Mouse (Mus musculus) heart, postnatal 0 days (tissue): ENCODE data around the gene Sesn3. TPM values are rescaled to one million over a fixed set of nuclear protein-coding genes. Genes with fewer than 3 reads are reported as not detected.
"Not testable (repeated sequence)": the region's sequence is repeated elsewhere in the genome, so short reads cannot be mapped to it uniquely, and the experiment has no call there.

Source experiments
- ATAC-seq: fragments of 200-750 bp; cut with Nextera tagmentation; 2 replicates; pipeline ENCODE4 v1.8.0; 2017; ENCODE audit warnings: low read depth, moderate number of reproducible peaks, moderate library complexity; ENCODE audit not compliant: insufficient read depth
- DNase-seq: peaks from one replicate; pipeline ENCODE4 v3.0.0-alpha.2; 2016; ENCODE audit warnings: low spot score
- H3K27ac ChIP-seq: fragments of 300-500 bp; sonication (generic); 2 replicates; pipeline ENCODE4 v1.5.1; 2014; ENCODE audit warnings: low read depth, mild to moderate bottlenecking
- H3K27me3 ChIP-seq: fragments of 300-500 bp; sonication (generic); 2 replicates; pipeline ENCODE4 v1.6.1; 2014; ENCODE audit warnings: low read length, mixed read lengths; ENCODE audit not compliant: control insufficient read depth, insufficient read depth
- H3K36me3 ChIP-seq: fragments of 300-500 bp; sonication (generic); replicated peaks from 2 replicates; pipeline ENCODE4 v1.6.1; 2014; ENCODE audit warnings: low read length, mixed read lengths; ENCODE audit not compliant: control insufficient read depth, insufficient read depth
- H3K4me1 ChIP-seq: fragments of 300-500 bp; sonication (generic); 2 replicates; pipeline ENCODE4 v1.6.1; 2014; ENCODE audit warnings: antibody characterized with exemption; ENCODE audit not compliant: control insufficient read depth, insufficient read depth
- H3K4me2 ChIP-seq: fragments of 300-500 bp; sonication (generic); 2 replicates; pipeline ENCODE4 v1.6.1; 2014; ENCODE audit warnings: low read depth, mild to moderate bottlenecking, low read length, moderate library complexity
- H3K4me3 ChIP-seq: fragments of 300-500 bp; sonication (generic); 2 replicates; pipeline ENCODE4 v1.5.1; 2014; ENCODE audit warnings: low read depth, low read length
- H3K9ac ChIP-seq: fragments of 300-500 bp; sonication (generic); replicated peaks from 2 replicates; pipeline ENCODE4 v1.6.1; 2014; ENCODE audit warnings: low read depth, low read length, mixed read lengths
- H3K9me3 ChIP-seq: fragments of 300-500 bp; sonication (generic); replicated peaks from 2 replicates; pipeline ENCODE4 v1.6.1; 2016; ENCODE audit warnings: low read length; ENCODE audit not compliant: control insufficient read depth
- CTCF ChIP-seq: IDR thresholded peaks from 2 replicates; pipeline ENCODE4 v1.5.1; 2016; ENCODE audit warnings: antibody characterized with exemption, control low read depth, low read depth
- EP300 ChIP-seq: IDR thresholded peaks from 2 replicates; pipeline ENCODE4 v1.6.1; 2016; ENCODE audit warnings: antibody characterized with exemption, low read depth
- WGBS: fragments of 180-500 bp; shearing (Covaris S2); extraction: QIAGEN DNeasy Blood & Tissue Kit; methylation state at CpG from one replicate; pipeline ENCODE4 v1.1.7; 2014; 5-methylcytosine and 5-hydroxymethylcytosine counted together
- polyA plus RNA-seq: library from polyadenylated mRNA; unstranded; fragments of >200 nt; fragmentation: Nextera tagmentation; extraction: Ambion mirVana; gene quantifications from 2 replicates; pipeline ENCODE4 v1.2.1, GENCODE M21; 2015
- total RNA-seq: library from RNA; depleted of rRNA; stranded (reverse); fragments of >200 nt; gene quantifications from 2 replicates; pipeline ENCODE4 v1.2.3, GENCODE M21; 2014; ENCODE audit warnings: low replicate concordance

Gene Sesn3
- total and polyA plus RNA-seq, 2 experiments from 2014 or later: 5.7 to 17.0 TPM

DNA sequence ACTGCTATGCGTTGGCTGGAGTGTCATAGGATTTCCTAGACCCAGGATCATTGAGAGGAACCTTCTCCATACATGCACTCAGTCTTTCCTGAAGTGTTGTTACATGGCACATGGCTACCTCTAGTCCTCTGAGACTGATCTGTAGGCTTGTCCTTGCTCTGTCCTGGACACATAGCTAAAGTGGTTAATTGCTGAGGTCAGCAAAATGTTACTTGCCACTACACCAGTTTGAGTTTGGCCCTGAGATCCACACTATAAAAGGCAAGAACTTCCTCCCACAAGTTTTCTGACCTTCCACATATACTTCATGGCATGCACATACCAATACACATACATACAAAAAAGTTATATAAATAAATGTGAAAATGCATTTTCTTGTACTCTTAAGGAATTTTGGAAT is 41.8 kb downstream of the Sesn3 start:
- TF ChIP-seq CTCF: no peak
- TF ChIP-seq EP300: no peak
- no peak overlapping the region for H3K27ac ChIP-seq
- WGBS: 94% methylated on average over 1 of the region's 1 CpGs
- H3K9ac ChIP-seq: no peak overlapping the region
- H3K4me3 ChIP-seq: no peak overlapping the region
- no peak for ATAC-seq
- H3K4me2 ChIP-seq: no peak overlapping the region
- peaks cover 38% of the 10 kb centered on the region for H3K36me3 ChIP-seq
- no peaks in the 10 kb centered on the region for H3K4me1 ChIP-seq
- H3K27me3 ChIP-seq: no peaks in the 10 kb centered on the region
- DNase-seq: no peak
- no peaks in the 10 kb centered on the region for H3K9me3 ChIP-seq

DNA sequence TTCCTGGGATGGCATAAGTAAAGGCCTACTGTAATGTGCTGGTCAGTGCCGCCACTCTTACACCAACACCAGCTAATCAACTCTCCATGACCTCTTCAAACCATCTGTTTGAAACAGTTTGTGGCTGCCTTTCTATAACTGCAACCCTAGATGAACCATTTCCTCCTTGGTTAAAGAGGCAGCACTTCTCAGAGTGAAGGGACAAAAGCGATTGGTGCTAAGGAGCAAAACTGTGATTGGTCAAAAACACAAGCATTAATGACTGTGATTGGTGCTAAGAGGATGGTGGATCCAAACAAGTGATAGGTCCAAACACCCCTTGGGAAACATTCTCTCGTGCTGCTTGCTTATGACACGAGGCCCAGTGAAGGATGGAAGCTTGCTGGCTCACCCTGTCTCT is 61.0 kb downstream of the Sesn3 start:
- no peak overlapping the region for H3K4me3 ChIP-seq
- H3K4me1 ChIP-seq: no peaks in the 10 kb centered on the region
- DNase-seq (no peak), ATAC-seq (no peak)
- no peaks in the 10 kb centered on the region for H3K36me3 ChIP-seq
- no peak overlapping the region for H3K9ac ChIP-seq
- H3K27ac ChIP-seq: no peak overlapping the region
- 75% methylated on average over 4 of the region's 4 CpGs for WGBS
- TF ChIP-seq EP300 (no peak), CTCF (no peak)
- no peak overlapping the region for H3K4me2 ChIP-seq
- no peaks in the 10 kb centered on the region for H3K27me3 ChIP-seq
- H3K9me3 ChIP-seq: no peaks in the 10 kb centered on the region

DNA sequence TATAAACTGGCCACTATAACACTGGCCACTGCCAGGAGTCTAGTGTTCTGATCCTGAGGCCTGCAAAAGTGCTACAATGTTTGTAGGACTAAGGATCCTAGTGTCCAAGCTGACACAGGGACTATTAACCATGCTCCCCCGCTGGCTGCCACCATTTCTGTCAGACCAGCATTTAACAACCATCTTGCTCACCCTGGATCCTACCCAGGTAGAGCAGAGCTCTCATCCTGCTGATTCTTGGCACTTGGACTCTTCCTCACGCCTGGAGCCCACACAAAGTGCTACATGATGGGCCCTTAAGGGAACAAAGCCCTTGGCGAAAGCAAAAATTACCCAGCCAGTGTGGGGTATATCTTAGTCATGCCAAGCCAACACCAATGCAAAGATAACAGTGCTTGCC is 62.0 kb downstream of the Sesn3 start:
- Histone ChIP-seq H3K4me1 (no peaks in the 10 kb centered on the region), H3K27ac (no peak overlapping the region), H3K27me3 (no peaks in the 10 kb centered on the region), H3K4me2 (no peak overlapping the region), H3K9ac (no peak overlapping the region), H3K4me3 (no peak overlapping the region), H3K9me3 (no peaks in the 10 kb centered on the region), H3K36me3 (no peaks in the 10 kb centered on the region)
- 66% methylated on average over 3 of the region's 3 CpGs for WGBS
- TF ChIP-seq CTCF (no peak), EP300 (no peak)
- ATAC-seq: no peak
- no peak for DNase-seq

DNA sequence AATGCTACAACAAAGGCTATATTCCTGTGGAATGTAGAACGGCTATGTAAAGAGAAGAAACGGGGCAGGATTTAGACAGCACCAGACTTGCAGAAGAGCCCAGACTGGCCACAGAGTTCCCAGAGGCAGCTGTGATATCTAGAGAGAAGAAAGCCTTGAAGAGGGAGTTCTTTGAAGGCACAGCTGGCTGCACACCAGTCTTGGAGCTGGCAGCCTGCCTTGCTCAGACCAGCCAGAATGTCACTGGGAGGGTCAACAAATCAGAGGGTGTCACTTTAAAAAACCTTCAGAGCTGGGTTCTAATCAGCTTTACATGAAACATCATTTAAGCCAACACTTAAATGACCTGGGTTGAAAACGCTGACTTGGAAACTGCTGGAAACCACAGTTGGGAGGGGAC is 63.8 kb downstream of the Sesn3 start:
- H3K9ac ChIP-seq: no peak overlapping the region
- no peak overlapping the region for H3K4me2 ChIP-seq
- DNase-seq (no peak), ATAC-seq (no peak)
- H3K27ac ChIP-seq: no peak overlapping the region
- H3K4me3 ChIP-seq: no peak overlapping the region
- WGBS: 46% methylated on average over 3 of the region's 3 CpGs
- no peak for TF ChIP-seq EP300
- no peak for TF ChIP-seq CTCF
- no peaks in the 10 kb centered on the region for H3K4me1 ChIP-seq
- no peaks in the 10 kb centered on the region for H3K9me3 ChIP-seq
- H3K36me3 ChIP-seq: no peaks in the 10 kb centered on the region
- H3K27me3 ChIP-seq: no peaks in the 10 kb centered on the region

DNA sequence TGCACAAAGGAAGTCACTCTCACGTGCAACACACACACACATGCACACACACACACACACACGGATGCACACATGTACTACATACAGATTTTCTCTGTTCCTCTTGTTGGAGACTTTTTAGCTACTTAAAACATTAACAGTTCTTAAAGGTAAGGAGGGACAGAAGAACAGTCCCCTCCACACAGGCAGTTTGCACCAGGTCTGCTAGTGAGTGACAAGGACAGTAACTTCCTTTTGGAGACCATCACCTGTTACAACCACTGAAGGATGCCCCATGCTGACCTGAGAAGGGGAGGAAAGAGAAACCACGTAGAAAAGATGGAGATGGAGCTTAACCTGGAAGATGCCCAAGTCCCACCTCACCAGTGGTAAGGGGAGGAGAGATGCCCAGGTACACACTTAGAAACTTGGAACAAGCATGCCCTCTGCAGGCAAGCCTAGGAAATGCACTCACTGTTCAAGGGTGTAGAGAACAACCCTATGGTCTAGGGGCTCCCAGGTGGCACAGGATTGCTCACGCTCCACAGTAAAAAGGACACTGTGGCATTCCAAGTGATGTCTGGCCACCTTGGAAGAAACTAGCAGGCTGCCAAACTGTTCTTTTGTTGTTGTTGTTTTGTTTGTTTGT is 67.3 kb downstream of the Sesn3 start:
- H3K27me3 ChIP-seq: no peaks in the 10 kb centered on the region
- no peak overlapping the region for H3K9ac ChIP-seq
- no peak overlapping the region for H3K4me2 ChIP-seq
- TF ChIP-seq EP300: no peak
- TF ChIP-seq CTCF: peak; percentile 84
- ATAC-seq: no peak
- H3K4me1 ChIP-seq: no peaks in the 10 kb centered on the region
- H3K36me3 ChIP-seq: no peaks in the 10 kb centered on the region
- WGBS: 58% methylated on average over 4 of the region's 4 CpGs
- H3K27ac ChIP-seq: no peak overlapping the region
- H3K4me3 ChIP-seq: no peak overlapping the region
- DNase-seq: peak; percentile 50
- H3K9me3 ChIP-seq: no peaks in the 10 kb centered on the region

DNA sequence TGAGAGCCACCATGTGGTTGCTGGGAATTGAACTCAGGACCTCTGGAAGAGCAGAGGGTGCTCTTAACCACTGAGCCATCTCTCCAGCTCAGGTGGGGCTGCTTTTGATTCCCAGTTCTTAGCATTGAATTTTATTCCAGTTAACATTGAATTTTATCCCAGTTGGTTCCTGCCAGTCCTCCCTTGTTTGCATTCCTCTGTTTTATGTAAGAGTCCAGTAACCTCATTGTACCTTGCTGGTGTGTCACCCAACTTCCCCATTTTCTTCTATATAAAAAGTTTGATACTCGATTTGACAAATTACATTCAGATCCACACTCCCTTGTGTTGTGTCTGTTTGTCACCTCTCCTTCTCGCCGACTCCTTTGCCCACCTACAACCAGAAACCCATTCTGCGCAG is 71.0 kb downstream of the Sesn3 start:
- not testable (repeated sequence) for H3K4me1 ChIP-seq, H3K27ac ChIP-seq, H3K36me3 ChIP-seq, H3K9ac ChIP-seq, ATAC-seq, H3K4me2 ChIP-seq, DNase-seq, H3K27me3 ChIP-seq, H3K4me3 ChIP-seq, H3K9me3 ChIP-seq
- WGBS: 82% methylated on average over 4 of the region's 4 CpGs
